Mouse (Mus musculus): ENCODE measurements at regions not wholly inside any gene's neighbourhood (a gene's known extent, or its start where the extent isn't known, plus 50 kb on each side); places are given as distances from the start of the nearest gene placed in this dataset.
A peak's percentile ranks its signal among the peaks of the same experiment; 100 is the strongest.

DNA sequence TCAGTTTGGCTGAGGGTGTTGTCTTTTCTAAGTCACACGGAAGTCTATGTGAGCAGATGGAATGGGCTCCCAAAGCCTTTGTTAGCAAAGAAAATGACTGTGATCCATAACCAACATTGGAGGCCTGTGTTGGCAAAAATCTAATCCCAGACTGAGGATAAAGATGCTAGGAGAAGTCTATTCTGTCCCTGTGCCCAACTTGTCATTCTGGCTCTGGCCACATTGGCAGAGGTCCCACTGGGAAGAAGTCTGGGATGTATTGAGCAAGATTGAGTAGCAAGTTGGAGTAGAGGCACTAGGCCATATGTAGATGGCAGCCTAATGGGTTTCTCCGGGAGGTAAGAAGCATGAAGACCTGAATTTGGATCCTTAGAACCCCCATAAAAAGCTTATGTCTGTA lies 54.1 kb downstream of the Nog start:
- no peak for DNase-seq

DNA sequence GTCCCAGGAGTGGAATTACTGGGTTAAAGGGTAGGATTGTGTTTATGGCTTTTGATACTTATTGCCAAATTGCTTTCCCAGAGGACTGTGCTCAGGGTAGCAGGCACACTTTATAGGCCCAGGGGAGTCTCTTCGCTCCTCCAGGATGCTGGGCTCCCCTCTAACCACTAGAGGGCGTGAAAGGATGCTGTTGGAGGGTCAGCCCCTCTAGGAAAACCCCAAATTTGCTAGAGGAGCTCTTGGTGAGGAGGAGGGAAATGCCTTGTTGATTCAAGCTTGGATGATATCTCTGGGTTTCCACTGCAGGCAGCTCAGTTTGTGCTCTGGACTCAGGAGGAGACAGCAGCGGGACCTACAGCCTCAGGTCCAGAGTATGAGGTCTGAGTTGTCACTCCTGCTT lies 58.8 kb downstream of the Nog start:
- no peak for DNase-seq

DNA sequence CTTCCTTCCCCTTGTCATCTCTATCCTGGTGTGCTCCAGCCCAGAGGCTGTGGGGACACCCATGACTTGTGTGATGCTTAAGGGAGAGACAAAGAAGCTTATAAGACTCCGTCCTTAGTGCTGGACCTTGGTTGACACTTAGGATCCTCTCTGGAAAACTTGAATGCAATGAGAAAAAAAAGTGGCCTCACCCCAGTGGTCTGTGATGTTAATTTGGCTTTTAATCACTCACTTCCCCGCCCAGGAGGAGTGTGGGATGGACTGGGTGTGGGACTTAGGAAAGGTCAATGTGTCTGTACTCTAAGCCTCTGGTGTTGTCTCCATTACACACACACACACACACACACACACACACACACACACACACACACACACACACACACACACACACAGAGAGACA lies 60.0 kb downstream of the Nog start:
- no peak for DNase-seq

DNA sequence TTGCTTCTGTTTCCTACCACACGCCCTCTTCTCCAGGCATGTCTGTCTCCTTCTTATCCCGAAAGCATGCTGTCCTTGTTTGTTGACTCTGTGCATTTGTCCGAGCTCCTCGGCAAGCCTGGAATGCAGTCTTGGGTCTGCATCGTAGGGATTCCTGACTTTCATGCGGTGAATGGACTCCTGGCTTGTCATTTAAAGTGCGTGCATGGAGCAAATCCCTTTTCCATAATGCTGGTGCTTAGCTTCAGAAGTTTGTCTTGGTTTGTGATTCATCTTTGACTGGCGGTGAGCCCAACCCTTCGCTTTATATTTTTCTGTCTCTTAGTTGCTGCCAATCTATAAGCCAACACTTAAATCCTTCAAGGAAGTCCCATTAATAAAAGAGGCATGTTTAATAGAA lies 62.2 kb downstream of the Nog start:
- no peak for DNase-seq

DNA sequence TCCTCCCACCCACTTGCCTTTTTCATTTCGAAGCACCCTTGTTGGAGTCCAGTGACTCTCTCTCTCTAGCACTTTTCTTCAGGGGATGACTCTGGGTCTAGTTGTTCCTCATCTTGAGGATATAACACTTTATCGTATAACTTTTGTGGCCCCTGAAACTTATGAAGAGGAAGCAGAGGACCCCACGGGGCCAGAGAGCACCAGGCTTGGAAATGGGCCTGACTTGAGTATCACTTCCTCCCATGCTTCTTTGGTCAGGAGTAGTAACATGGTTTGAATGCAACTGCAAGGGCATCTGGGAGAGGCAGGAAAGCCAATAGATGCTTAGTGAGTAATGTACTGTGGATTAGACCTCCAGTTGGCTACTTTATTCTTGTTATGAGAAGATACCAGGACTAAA lies 65.2 kb downstream of the Nog start:
- no peak for DNase-seq

DNA sequence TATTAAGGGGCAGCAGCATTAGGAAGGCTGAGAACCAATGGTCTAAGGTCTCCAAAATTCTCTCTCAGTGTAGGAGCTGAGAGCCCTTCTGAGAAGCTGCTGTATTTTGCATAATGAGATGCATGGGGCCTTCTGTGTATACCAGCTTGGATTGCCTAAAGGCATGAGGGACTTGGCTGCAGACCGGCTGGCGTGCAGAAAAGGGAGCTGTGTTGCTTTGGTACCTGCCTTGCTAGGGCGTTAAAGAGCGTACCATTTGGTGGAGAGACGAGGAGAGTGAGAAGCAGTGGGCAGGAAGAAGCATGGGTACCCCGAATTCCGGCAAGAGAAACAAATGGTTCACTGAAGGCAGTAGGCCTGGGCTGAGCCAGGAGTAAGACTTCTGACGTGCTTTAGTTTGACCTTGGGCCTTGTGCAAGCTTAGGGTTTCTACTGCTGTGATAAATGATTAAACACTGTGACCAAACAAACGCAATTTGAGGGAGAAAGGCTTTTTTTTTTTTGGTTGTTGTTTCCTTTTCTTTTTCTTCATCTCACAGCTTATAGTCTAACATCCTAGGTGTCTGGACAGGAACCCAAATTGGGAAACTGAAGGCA lies 69.2 kb downstream of the Nog start:
- DNase-seq, result peak; percentile 54

DNA sequence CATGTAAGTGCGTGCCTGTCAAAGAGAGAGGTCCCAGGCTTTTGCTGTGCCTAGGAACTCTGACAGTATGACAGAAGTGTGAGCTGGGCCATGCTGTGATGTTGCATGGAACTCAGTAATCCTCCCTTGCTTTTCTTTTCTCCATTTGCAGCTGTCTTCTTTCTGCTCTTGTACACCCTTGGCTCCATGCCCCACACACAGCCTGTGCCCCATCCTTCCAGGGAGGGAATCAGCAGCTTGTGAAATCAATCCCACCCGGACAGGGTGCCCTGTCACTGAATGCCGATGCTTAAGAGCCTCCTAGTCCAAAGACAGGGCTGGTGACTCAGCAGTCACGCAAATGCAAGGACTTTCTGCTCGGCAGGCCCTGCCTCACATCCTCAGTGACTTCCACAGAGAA lies 72.4 kb downstream of the Nog start:
- no peak for DNase-seq

DNA sequence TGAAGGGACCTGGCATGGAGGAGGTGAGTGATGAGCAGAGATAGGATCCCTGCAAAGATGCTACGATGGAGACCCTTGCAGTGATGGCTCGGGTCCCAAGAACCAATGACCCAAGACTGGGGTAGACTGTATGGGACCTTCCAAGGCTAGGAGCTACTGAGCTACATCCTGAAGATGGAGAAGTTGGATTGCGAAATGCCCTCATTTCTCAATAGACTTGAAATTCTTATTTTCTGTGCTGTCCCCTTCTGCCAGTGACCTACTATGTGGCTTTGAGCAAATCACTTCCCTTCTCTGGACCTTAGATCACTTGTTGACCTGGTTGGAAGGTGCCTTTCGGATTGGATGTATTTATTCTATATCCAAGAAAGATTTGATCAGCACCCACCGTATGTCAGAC lies 88.9 kb downstream of the Nog start:
- DNase-seq, result no peak

DNA sequence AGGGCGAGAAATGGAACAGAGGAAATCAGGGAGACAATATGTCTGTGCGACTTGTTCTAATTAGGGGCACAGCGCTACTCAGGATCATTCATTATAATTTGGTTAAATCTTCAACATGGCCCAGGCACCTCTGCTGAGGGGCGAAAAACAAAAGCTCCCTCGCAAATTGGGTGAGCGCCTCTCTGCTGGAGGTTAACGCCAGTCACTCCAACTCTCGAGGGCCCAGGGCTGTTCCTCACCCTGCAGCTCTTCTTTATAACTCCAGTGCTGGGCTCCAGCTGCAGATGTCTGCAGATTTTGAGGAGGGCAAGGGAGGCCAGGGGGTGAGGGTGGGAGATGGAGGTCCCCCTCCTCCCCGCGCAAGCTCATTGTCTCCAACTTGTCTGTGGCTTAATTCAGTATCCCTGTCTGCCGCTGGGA lies 92.6 kb downstream of the Nog start:
- DNase-seq, result no peak

DNA sequence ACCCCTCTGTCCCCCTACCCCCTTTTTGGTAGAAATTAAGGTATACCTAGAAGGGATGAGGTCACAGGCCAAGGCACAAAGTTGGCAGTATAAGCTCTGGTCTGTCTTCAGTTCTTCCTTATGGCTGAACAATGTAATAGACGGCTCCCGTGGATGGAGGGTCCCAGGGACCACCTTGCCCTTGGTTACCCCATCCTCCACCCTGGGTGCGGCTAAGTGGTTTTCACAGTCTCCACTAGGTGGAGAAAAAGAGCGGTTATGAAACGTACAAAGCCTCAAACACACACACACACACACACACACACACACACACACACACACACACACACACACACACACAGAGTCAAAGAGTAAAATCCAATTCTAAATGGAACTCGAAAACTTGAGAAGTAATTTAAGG lies 93.1 kb downstream of the Nog start:
- no peak for DNase-seq

DNA sequence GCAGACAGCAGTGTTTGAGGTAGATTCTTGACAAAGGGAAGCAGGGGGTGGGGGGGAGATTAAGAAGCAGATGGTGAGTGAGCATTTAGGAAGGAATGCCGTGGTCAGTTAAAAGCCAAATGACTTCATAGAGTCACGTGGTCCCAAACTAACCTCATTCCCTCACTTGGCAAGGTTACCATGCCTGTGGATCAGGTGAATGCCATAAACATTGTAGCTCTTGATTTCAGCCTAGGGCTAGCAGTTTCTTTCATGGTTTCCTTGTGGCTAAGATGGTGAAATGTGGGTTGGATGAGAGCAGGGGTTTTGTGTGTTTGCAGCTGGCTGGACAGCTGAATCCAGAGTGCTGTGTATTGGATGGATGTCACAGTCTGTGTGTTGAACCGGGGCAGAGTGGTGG lies 95.3 kb downstream of the Nog start:
- DNase-seq, result peak; percentile 17

DNA sequence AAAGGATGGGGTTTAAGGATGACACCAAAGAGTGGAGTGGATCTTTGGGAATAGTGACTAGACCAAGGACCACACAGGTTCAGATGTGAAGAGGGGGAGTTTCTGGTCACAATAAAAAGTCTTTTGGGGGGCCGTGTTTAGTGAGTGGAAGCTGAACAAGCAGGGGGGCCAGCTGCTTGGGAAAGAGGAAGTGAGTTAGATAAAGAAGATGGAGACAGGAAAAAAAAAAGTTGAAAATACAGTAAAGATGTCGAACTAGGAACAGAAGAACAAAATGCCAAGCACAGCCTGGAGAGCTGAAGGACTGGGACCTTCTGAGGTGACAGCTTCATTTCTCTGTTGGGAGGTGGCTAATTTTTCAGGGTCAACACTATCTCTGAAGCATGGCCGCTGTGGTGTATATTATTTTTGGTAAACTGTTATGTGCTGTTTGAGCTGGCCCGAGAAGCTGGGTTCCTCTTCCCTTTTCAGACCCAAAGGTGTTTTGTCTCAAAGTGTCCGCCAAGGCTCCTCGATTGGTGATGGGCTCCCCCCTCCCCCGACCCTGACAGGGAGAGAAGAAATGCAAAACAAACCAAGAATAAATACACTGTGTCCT lies 97.1 kb downstream of the Nog start:
- DNase-seq, result no peak

DNA sequence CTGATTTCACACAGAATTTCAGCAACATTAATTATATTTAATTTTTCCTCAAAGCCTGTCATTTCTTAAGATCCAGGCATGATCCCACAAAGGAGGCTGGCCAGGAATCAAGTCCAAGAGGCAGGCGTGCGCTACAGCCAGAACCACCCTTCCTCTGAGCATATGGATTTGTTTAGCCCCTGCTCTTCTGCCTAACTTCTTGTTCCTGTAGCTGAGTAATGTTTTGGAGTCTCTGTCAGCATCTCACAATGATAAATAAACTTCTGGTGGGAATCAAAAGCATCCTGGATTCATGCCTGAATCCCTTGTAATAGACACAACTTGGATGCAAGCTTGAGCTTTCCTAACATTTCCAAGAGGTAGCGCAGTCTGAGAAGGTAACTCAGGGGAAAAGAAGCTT lies 101.7 kb downstream of the Nog start:
- no peak for DNase-seq

DNA sequence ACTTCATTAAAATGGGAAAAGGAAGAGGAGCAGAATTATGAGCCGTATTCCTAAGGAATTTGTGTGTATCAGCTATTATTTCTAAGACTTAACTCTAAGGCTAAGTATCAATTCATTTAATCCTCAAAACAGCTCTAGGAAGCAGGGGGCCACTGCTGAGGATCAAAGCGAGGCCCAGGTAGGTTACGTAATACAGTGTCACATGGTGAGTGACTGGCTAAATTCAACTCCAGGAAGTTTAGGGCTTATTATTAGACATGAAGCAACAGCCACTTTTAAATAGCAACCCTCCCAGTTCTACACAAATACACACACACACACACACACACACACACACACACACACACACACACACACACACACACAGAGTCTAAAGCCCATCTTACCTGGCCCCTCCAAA lies 109.3 kb downstream of the Nog start:
- no peak for DNase-seq

DNA sequence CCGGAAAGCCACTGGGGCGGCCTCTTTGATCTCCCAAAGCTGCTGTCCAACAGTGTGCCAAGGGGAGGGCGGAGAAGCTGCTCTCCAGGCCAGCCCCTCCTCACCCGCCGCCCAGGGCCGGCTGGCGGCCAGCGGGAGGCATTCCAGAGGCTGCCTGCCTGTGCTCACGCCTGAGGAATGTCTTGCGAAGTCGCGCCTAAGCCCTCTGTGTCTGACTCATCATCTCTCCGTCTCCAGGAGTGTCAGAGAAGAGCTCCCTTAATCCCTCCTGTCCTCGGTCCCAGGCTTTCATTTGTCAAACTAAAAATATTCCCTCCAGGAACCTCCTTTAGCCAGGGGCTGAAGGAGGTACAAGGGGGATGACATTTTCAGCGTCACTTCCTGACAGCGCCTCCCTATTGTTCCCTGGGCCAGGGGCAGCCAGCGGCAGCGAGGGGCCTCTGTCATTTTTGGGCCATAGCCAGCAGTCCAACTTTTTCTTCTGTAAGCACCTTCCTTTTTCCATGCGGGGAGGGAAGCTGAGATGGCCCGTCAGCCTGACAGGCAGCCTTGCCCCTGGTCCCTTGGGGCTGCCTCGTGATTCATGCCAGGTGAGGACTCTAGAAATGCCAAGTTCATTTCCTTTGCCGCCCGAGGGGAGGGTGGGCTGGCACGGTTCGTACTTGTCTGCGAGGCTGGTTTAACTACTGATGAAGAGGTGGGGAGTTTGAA lies 113.4 kb downstream of the Gm525 start:
- peak; percentile 75 for DNase-seq

DNA sequence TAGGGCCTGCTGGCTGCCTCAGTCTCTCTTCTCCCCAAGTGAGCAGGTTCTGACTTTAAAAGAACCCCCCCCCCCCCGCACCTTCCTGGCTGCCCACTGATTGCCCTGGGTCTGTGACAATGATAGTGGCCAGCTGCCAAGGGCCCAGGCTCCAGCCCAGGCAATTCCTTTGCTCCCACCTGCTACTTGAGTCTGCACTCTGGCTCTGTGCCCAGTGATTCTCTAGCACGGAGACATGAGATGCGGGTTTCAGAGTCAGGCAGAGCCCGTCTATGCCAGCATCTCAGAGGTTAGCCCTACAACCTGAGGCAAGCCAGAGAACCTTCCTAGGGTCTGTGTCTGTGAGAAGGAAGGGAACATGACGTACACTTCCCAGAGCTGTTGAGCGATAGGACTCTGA lies 112.2 kb downstream of the Gm525 start:
- peak; percentile 29 for DNase-seq

DNA sequence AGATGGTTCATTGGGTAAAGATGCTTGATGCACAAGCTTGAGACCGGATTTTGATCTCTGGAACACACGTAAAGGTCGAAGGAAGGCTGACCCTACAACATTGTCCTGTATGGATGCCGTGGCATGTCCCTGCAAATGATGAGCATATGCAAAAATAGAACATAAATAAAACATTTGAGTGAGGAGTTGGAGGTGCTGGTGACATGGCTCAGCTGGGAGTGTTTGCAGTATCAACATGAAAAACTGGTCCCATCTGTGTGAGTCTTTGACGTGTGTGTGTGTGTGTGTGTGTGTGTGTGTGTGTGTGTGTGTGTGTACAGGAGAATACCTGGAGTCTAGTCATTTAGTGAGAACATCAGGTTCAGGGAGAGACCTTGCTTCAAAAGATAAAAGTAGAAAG lies 107.8 kb downstream of the Gm525 start:
- no peak for DNase-seq

DNA sequence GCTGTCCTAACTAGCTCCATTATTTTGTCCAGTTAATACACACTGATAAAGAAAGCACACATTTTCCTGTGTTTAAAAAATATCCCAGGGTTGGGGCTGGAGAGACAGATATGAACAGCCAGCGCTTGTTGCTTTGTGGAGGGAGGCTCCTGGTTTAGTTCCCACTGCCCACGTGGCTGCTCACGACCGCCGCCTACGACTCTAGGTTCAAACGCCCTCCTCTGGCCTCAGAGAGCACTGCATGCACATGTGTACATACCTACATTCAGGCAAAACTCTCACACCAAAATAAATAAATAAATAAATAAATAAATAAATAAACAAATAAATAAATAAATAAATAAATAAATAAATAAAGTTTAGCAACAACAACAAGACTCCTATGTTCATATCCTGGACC lies 104.8 kb downstream of the Gm525 start:
- DNase-seq, result no peak

DNA sequence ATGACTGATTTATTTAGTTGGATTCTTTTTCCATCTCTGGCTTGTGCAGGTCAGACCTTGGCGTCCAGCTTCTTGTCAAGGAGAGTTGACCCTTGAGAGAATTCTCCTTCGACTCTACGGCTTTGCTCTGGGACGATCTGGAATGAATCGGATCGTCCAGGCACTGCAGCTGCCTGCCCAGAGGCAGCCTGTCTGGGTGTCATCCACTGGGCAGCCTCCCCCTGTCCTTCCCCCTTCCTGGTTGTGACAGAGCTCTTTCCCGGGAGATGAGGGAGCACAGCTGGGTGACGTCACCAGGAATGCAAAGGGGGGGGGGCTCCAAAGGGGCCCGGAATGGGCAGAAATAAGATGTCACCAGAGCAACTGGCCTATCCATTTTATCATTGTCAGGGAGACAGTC lies 101.9 kb downstream of the Gm525 start:
- DNase-seq, result no peak

DNA sequence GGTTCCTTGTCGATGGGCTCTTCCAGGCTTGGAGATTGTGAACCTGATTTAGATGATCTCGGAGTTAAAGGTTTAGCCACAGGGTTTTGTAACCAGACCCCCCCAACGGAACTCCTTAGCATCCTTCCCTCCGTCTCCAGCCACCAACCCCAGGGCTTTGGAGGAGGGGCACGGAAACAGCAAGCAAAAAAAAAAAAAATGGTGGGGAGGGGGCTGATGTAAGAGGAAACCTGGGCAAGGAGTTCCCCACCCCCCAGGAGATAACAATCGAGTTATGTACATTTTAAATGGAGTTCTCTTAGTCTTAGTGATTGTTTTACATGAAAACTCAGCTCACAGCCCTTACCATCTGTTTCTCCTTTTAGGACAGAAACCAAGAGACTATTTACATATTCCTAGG lies 101.3 kb downstream of the Gm525 start:
- DNase-seq, result no peak

DNA sequence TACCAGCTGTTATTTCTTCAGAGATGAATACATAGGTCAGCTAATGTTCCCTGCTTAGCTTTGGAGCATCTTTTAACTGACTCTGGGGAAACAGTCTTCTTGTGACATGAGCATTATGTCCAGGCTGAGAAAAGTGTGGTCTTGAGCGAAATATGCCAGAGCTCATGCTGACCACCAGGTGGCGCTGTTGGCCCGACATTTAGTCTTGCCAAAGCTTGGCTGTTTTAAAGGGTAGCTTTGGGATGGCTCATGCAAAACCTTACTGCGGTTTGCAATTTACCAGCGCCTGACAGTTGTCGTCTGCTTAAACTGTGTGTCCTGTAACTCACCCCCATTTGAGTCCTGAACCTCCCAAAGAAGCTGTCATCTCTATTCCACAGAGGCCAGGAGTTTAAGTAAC lies 91.6 kb downstream of the Gm525 start:
- DNase-seq, result peak; percentile 76

DNA sequence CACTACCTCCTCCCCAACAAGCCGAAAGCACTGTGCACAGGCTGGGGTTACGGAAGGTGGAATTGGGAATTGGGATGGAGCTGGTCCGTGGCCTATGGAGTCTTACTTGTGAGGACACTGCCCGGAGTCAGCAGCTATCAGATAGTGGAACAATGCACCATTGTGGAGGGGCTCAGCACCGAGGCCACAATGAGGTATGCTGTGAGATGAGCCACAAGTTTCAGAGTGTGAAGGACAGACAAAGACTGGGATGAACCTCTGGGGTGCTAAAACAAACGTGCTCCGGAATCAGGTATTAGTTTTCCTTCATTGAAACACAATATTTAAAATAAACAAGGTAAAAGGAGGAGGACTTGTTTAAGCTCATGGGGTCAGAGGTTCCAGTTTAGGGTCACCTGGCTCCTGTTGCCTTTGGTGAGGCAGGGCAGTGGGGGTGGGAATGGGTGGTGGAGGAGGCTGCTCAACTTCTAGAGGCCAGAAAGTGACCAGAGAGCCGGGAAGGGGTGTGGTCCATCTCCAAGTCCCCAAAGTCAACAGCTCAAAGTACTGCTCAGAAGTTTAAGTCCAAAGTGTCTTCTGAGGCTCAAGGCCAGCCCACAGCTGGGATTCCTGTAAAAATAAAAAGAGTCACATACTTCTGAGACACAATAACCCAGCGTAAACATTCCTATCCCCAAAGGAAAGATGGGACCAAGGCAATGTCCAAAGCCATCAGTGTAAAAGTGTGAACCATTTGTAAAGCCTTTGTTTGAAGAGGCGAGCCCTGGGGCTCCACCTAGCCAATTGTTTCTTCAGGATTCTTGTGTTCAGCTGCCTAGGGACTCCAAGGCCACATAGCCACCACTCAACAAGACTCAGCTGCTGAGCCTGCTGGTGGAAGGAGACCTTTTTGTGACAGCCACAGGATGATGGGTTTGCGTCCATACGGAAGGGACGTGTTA lies 80.1 kb downstream of the Gm525 start:
- no peak for DNase-seq

DNA sequence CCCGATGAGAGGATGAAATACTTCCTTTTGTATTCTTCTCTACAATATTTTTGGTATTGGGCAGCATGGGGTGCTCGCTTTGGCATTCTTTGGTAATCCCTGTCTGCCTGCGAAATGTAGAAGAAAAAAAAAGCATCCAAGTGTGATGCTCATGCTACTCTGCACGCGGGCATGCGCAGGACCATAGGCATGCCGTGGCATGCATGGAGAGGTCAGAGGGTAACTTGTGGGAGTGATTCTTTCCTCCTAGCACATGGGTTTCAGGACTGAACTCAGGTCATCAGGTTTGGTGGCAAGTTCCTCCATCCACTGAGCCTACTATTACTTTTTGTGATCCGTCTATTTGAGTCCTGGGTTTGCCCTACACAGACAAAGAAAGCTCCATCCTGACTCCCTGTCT lies 74.3 kb downstream of the Gm525 start:
- DNase-seq, result no peak

Data from kidney, adult 18-20 months (tissue).